Mouse (Mus musculus): ENCODE data around the gene Cdh16. TPM values are rescaled to one million over a fixed set of nuclear protein-coding genes. Genes with fewer than 3 reads are reported as not detected.

Gene Cdh16
- polyA plus RNA-seq, 1 experiment from 2014 or later = not detected

Other genes with a start within 250 kb of the Cdh16 start
- gene Cmtm4, start 228.6 kb downstream of the Cdh16 start, polyA plus RNA-seq (2015; fragmentation: Nextera tagmentation; extraction: Ambion mirVana) = 2.7 TPM in 2 replicates
- 114 and 136 TPM in 2 replicates for gene Dync1li2, start 181.3 kb downstream of the Cdh16 start, polyA plus RNA-seq (2015; fragmentation: Nextera tagmentation; extraction: Ambion mirVana)
- gene Terb1, start 114.5 kb downstream of the Cdh16 start, polyA plus RNA-seq (2015; fragmentation: Nextera tagmentation; extraction: Ambion mirVana) = 0.70 and 0.81 TPM in 2 replicates
- gene Nae1, start 89.8 kb downstream of the Cdh16 start, polyA plus RNA-seq (2015; fragmentation: Nextera tagmentation; extraction: Ambion mirVana) = 106 and 110 TPM in 2 replicates
- gene Car7, start 89.7 kb downstream of the Cdh16 start, polyA plus RNA-seq (2015; fragmentation: Nextera tagmentation; extraction: Ambion mirVana) = 3.5 and 4.6 TPM in 2 replicates
- gene Pdp2, start 32.9 kb downstream of the Cdh16 start, polyA plus RNA-seq (2015; fragmentation: Nextera tagmentation; extraction: Ambion mirVana) = 23.5 and 25.7 TPM in 2 replicates
- gene Rrad, start 6.9 kb upstream of the Cdh16 start, polyA plus RNA-seq (2015; fragmentation: Nextera tagmentation; extraction: Ambion mirVana) = 2.9 and 3.2 TPM in 2 replicates
- gene Ciao2b, start 17.6 kb upstream of the Cdh16 start, polyA plus RNA-seq (2015; fragmentation: Nextera tagmentation; extraction: Ambion mirVana) = 123 and 129 TPM in 2 replicates
- gene Ces2a, start 109.6 kb upstream of the Cdh16 start, polyA plus RNA-seq (2015; fragmentation: Nextera tagmentation; extraction: Ambion mirVana) = not detected in 2 replicates
- 0.36 and 0.48 TPM in 2 replicates for gene Ces2b, start 207.2 kb upstream of the Cdh16 start, polyA plus RNA-seq (2015; fragmentation: Nextera tagmentation; extraction: Ambion mirVana)
- not detected in 2 replicates for gene Ces2c, start 222.7 kb upstream of the Cdh16 start, polyA plus RNA-seq (2015; fragmentation: Nextera tagmentation; extraction: Ambion mirVana)

All from midbrain, embryonic 16.5 days (tissue).